Mouse (Mus musculus): ENCODE data around the gene Rras2. TPM values are rescaled to one million over a fixed set of nuclear protein-coding genes. Genes with fewer than 3 reads are reported as not detected.

Gene Rras2
- polyA plus RNA-seq, 1 experiment from 2014 or later = 13.7 TPM

- 0 out of 2 replicates have a peak, but pooled peaks cover 7% of the 10 kb centered on the region for H3K4me1 ChIP-seq
- H3K4me3 ChIP-seq = no peak overlapping the region
- no peak for ATAC-seq
- peaks cover 13% of the 10 kb centered on the region; the same call in 1 of the 2 replicates for H3K27me3 ChIP-seq (replicated peaks)
- no peak overlapping the region for H3K4me2 ChIP-seq
- no peaks in the 10 kb centered on the region for H3K36me3 ChIP-seq
- no peak overlapping the region for H3K27ac ChIP-seq
- H3K9me3 ChIP-seq (replicated peaks) = no peaks in the 10 kb centered on the region
- no peak overlapping the region for H3K9ac ChIP-seq
- 56% methylated on average over 8 of the region's 8 CpGs for WGBS (ENCODE audit: insufficient replicate concordance)
These were observed 101.3 kb downstream of the Rras2 start for GRCm38 (mm10) chr7:114016001-114016949.

- Histone ChIP-seq H3K4me2 (no peak overlapping the region), H3K36me3 (no peaks in the 10 kb centered on the region), H3K9me3 (replicated peaks) (no peaks in the 10 kb centered on the region), H3K27me3 (replicated peaks) (0 out of 2 replicates have a peak, but pooled peaks cover 4% of the 10 kb centered on the region), H3K27ac (no peak overlapping the region), H3K9ac (no peak overlapping the region), H3K4me3 (no peak overlapping the region), H3K4me1 (no peaks in the 10 kb centered on the region)
- ATAC-seq = no peak
- WGBS (ENCODE audit: insufficient replicate concordance) = 43% methylated on average over 9 of the region's 9 CpGs
These were observed 105.7 kb downstream of the Rras2 start for GRCm38 (mm10) chr7:114011726-114012443.

- WGBS (ENCODE audit: insufficient replicate concordance) = 39% methylated on average over 5 of the region's 5 CpGs
- Histone ChIP-seq H3K9me3 (replicated peaks) (no peaks in the 10 kb centered on the region), H3K36me3 (no peaks in the 10 kb centered on the region), H3K9ac (no peak overlapping the region), H3K27ac (no peak overlapping the region), H3K4me3 (no peak overlapping the region), H3K4me1 (no peaks in the 10 kb centered on the region), H3K4me2 (no peak overlapping the region), H3K27me3 (replicated peaks) (peaks cover 28% of the 10 kb centered on the region)
- ATAC-seq = no peak
These were observed 110.0 kb downstream of the Rras2 start for GRCm38 (mm10) chr7:114007565-114007964.

- no peaks in the 10 kb centered on the region for H3K36me3 ChIP-seq
- 60% methylated on average over 8 of the region's 8 CpGs for WGBS (ENCODE audit: insufficient replicate concordance)
- H3K4me1 ChIP-seq = no peaks in the 10 kb centered on the region
- no peak overlapping the region for H3K4me2 ChIP-seq
- H3K27me3 ChIP-seq (replicated peaks) = peaks cover 24% of the 10 kb centered on the region
- H3K27ac ChIP-seq = no peak overlapping the region
- H3K9me3 ChIP-seq (replicated peaks) = no peaks in the 10 kb centered on the region
- no peak overlapping the region for H3K4me3 ChIP-seq
- H3K9ac ChIP-seq = no peak overlapping the region
- no peak for ATAC-seq
These were observed 111.1 kb downstream of the Rras2 start for GRCm38 (mm10) chr7:114006456-114006855.

- H3K27me3 ChIP-seq (replicated peaks) = peaks cover 24% of the 10 kb centered on the region
- H3K36me3 ChIP-seq = no peaks in the 10 kb centered on the region
- no peak overlapping the region for H3K4me2 ChIP-seq
- no peak for ATAC-seq
- no peak overlapping the region for H3K27ac ChIP-seq
- H3K4me1 ChIP-seq = no peaks in the 10 kb centered on the region
- H3K4me3 ChIP-seq = no peak overlapping the region
- 65% methylated on average over 5 of the region's 5 CpGs for WGBS (ENCODE audit: insufficient replicate concordance)
- H3K9me3 ChIP-seq (replicated peaks) = no peaks in the 10 kb centered on the region
- no peak overlapping the region for H3K9ac ChIP-seq
These were observed 112.1 kb downstream of the Rras2 start for GRCm38 (mm10) chr7:114005499-114005898.

GRCm38 (mm10) chr7:114004171-114004570 lies 113.4 kb downstream of the Rras2 start:
- Histone ChIP-seq H3K36me3 (no peaks in the 10 kb centered on the region), H3K4me3 (no peak overlapping the region), H3K4me1 (no peaks in the 10 kb centered on the region), H3K9me3 (replicated peaks) (no peaks in the 10 kb centered on the region), H3K4me2 (no peak overlapping the region), H3K27ac (no peak overlapping the region), H3K27me3 (replicated peaks) (peaks cover 24% of the 10 kb centered on the region), H3K9ac (no peak overlapping the region)
- 17% methylated on average over 5 of the region's 5 CpGs for WGBS (ENCODE audit: insufficient replicate concordance)
- no peak for ATAC-seq

GRCm38 (mm10) chr7:113997675-113998354 lies 119.8 kb downstream of the Rras2 start:
- 0 out of 2 replicates have a peak, but pooled peaks cover 3% of the 10 kb centered on the region for H3K27me3 ChIP-seq (replicated peaks)
- H3K4me3 ChIP-seq = no peak overlapping the region
- ATAC-seq = peak; percentile 100
- H3K9ac ChIP-seq = no peak overlapping the region
- H3K4me2 ChIP-seq = peak overlapping the region; percentile 31
- H3K4me1 ChIP-seq = peaks cover 14% of the 10 kb centered on the region
- peak overlapping the region; percentile 55 for H3K27ac ChIP-seq
- H3K36me3 ChIP-seq = no peaks in the 10 kb centered on the region
- H3K9me3 ChIP-seq (replicated peaks) = no peaks in the 10 kb centered on the region
- 47% methylated on average over 7 of the region's 7 CpGs for WGBS (ENCODE audit: insufficient replicate concordance)

Other genes with a start within 250 kb of the Rras2 start
- 63.4 and 64.4 TPM in 2 replicates for gene Copb1, start 136.9 kb upstream of the Rras2 start, polyA plus RNA-seq (2016; fragmentation: Nextera tagmentation; extraction: Ambion mirVana)
- gene Psma1, start 158.3 kb upstream of the Rras2 start, polyA plus RNA-seq (2016; fragmentation: Nextera tagmentation; extraction: Ambion mirVana) = 336 and 348 TPM in 2 replicates